Mouse (Mus musculus) heart, embryonic 13.5 days (tissue): ENCODE measurements around the gene Sox5. TPM values are rescaled to one million over a fixed set of nuclear protein-coding genes. Genes with fewer than 3 reads are reported as not detected.

ENCODE experiments used
- ATAC-seq: fragments of 200-750 bp; cut with Nextera tagmentation; 2 replicates; pipeline ENCODE4 v1.8.0; 2017; ENCODE audit warnings: moderate TSS enrichment; ENCODE audit not compliant: insufficient number of reproducible peaks, low FRiP score, low TSS enrichment; ENCODE audit errors: extremely low read depth
- H3K27ac ChIP-seq: fragments of 300-500 bp; sonication (generic); replicated peaks from 2 replicates; pipeline ENCODE4 v1.5.1; 2015; ENCODE audit warnings: moderate library complexity, mild to moderate bottlenecking, inconsistent platforms
- H3K27me3 ChIP-seq: fragments of 300-500 bp; sonication (generic); replicated peaks from 2 replicates; pipeline ENCODE4 v1.6.1; 2015; ENCODE audit warnings: mild to moderate bottlenecking, inconsistent platforms
- H3K36me3 ChIP-seq: fragments of 300-500 bp; sonication (generic); 2 replicates; pipeline ENCODE4 v1.6.1; 2015; ENCODE audit warnings: mild to moderate bottlenecking, inconsistent platforms
- H3K4me1 ChIP-seq: fragments of 300-500 bp; sonication (generic); 2 replicates; pipeline ENCODE4 v1.6.1; 2015; ENCODE audit warnings: inconsistent platforms
- H3K4me2 ChIP-seq: fragments of 300-500 bp; sonication (generic); 2 replicates; pipeline ENCODE4 v1.6.1; 2015; ENCODE audit warnings: inconsistent platforms, mild to moderate bottlenecking, moderate library complexity
- H3K4me3 ChIP-seq: fragments of 300-500 bp; sonication (generic); 2 replicates; pipeline ENCODE4 v1.5.1; 2015; ENCODE audit warnings: moderate library complexity, mild to moderate bottlenecking, inconsistent platforms
- H3K9ac ChIP-seq: fragments of 300-500 bp; sonication (generic); 2 replicates; pipeline ENCODE4 v1.6.1; 2015; ENCODE audit warnings: inconsistent platforms, mild to moderate bottlenecking, moderate library complexity
- H3K9me3 ChIP-seq: fragments of 300-500 bp; sonication (generic); 2 replicates; pipeline ENCODE4 v1.6.1; 2016; ENCODE audit warnings: inconsistent platforms
- WGBS: fragments of 180-500 bp; shearing (Covaris S2); methylation state at CpG from one replicate; pipeline ENCODE4 v1.1.7; 2015; ENCODE audit warnings: mixed read lengths; 5-methylcytosine and 5-hydroxymethylcytosine counted together
- polyA plus RNA-seq: library from polyadenylated mRNA; unstranded; fragments of >200 nt; fragmentation: Nextera tagmentation; extraction: Ambion mirVana; gene quantifications from 2 replicates; pipeline ENCODE4 v1.2.1, GENCODE M21; 2015

Gene Sox5
- polyA plus RNA-seq, 1 experiment from 2014 or later = 12.1 TPM

GRCm38 (mm10) chr6:144320327-144320726 lies 461.4 kb downstream of the Sox5 start:
- H3K27me3 ChIP-seq = no peaks in the 10 kb centered on the region; the same call in 1 of the 2 replicates
- H3K9me3 ChIP-seq = no peaks in the 10 kb centered on the region
- H3K27ac ChIP-seq = no peak overlapping the region
- no peaks in the 10 kb centered on the region for H3K4me1 ChIP-seq
- H3K36me3 ChIP-seq = no peaks in the 10 kb centered on the region
- no peak for ATAC-seq
- H3K4me2 ChIP-seq = no peak overlapping the region
- H3K4me3 ChIP-seq = no peak overlapping the region
- H3K9ac ChIP-seq = no peak overlapping the region

- no peaks in the 10 kb centered on the region; the same call in 1 of the 2 replicates for H3K27me3 ChIP-seq
- no peak overlapping the region for H3K4me3 ChIP-seq
- no peak overlapping the region for H3K9ac ChIP-seq
- no peaks in the 10 kb centered on the region for H3K4me1 ChIP-seq
- H3K27ac ChIP-seq = no peak overlapping the region
- H3K4me2 ChIP-seq = no peak overlapping the region
- no peaks in the 10 kb centered on the region for H3K9me3 ChIP-seq
- no peak for ATAC-seq
- 31% methylated on average over 6 of the region's 6 CpGs for WGBS
- no peaks in the 10 kb centered on the region for H3K36me3 ChIP-seq
Measured at GRCm38 (mm10) chr6:144319717-144320116, 462.1 kb downstream of the Sox5 start.

- Histone ChIP-seq H3K9ac (no peak overlapping the region), H3K9me3 (no peaks in the 10 kb centered on the region), H3K27ac (no peak overlapping the region), H3K4me3 (no peak overlapping the region), H3K4me1 (no peaks in the 10 kb centered on the region), H3K36me3 (no peaks in the 10 kb centered on the region), H3K27me3 (no peaks in the 10 kb centered on the region), H3K4me2 (no peak overlapping the region)
- WGBS = 77% methylated on average over 17 of the region's 17 CpGs
- no peak for ATAC-seq
Measured at GRCm38 (mm10) chr6:144312781-144313754, 468.7 kb downstream of the Sox5 start.

- ATAC-seq = no peak
- no peak overlapping the region for H3K27ac ChIP-seq
- no peaks in the 10 kb centered on the region for H3K9me3 ChIP-seq
- H3K4me2 ChIP-seq = no peak overlapping the region
- no peak overlapping the region for H3K4me3 ChIP-seq
- H3K9ac ChIP-seq = no peak overlapping the region
- WGBS = 70% methylated on average over 7 of the region's 7 CpGs
- no peaks in the 10 kb centered on the region for H3K36me3 ChIP-seq
- no peaks in the 10 kb centered on the region for H3K4me1 ChIP-seq
- H3K27me3 ChIP-seq = no peaks in the 10 kb centered on the region
Measured at GRCm38 (mm10) chr6:144312282-144312780, 469.4 kb downstream of the Sox5 start.

- Histone ChIP-seq H3K9ac (no peak overlapping the region), H3K36me3 (no peaks in the 10 kb centered on the region), H3K4me3 (no peak overlapping the region), H3K4me2 (no peak overlapping the region), H3K9me3 (no peaks in the 10 kb centered on the region), H3K27me3 (no peaks in the 10 kb centered on the region), H3K4me1 (no peaks in the 10 kb centered on the region), H3K27ac (no peak overlapping the region)
- 80% methylated on average over 4 of the region's 4 CpGs for WGBS
- no peak for ATAC-seq
Measured at GRCm38 (mm10) chr6:144311754-144312153, 470.0 kb downstream of the Sox5 start.

- H3K9ac ChIP-seq = no peak overlapping the region
- no peak for ATAC-seq
- H3K27me3 ChIP-seq = no peaks in the 10 kb centered on the region
- no peak overlapping the region for H3K4me3 ChIP-seq
- H3K27ac ChIP-seq = no peak overlapping the region
- H3K36me3 ChIP-seq = no peaks in the 10 kb centered on the region
- no peaks in the 10 kb centered on the region for H3K9me3 ChIP-seq
- H3K4me2 ChIP-seq = no peak overlapping the region
- no peaks in the 10 kb centered on the region for H3K4me1 ChIP-seq
Measured at GRCm38 (mm10) chr6:144309171-144309570, 472.6 kb downstream of the Sox5 start.

- Histone ChIP-seq H3K27ac (no peak overlapping the region), H3K4me3 (no peak overlapping the region), H3K36me3 (no peaks in the 10 kb centered on the region), H3K27me3 (no peaks in the 10 kb centered on the region), H3K4me1 (no peaks in the 10 kb centered on the region), H3K4me2 (no peak overlapping the region), H3K9ac (no peak overlapping the region), H3K9me3 (no peaks in the 10 kb centered on the region; the same call in 1 of the 2 replicates)
- no peak for ATAC-seq
- WGBS = 83% methylated on average over 12 of the region's 12 CpGs
Measured at GRCm38 (mm10) chr6:144307551-144308149, 474.1 kb downstream of the Sox5 start.

- Histone ChIP-seq H3K9ac (no peak overlapping the region), H3K4me1 (peaks cover 16% of the 10 kb centered on the region; the same call in 1 of the 2 replicates), H3K4me3 (no peak overlapping the region), H3K9me3 (no peaks in the 10 kb centered on the region; the same call in 1 of the 2 replicates), H3K36me3 (no peaks in the 10 kb centered on the region), H3K27me3 (no peaks in the 10 kb centered on the region), H3K4me2 (no peak overlapping the region), H3K27ac (no peak overlapping the region)
- WGBS = 79% methylated on average over 6 of the region's 6 CpGs
- ATAC-seq = no peak
Measured at GRCm38 (mm10) chr6:144302823-144303222, 479.0 kb downstream of the Sox5 start.

- Histone ChIP-seq H3K9ac (no peak overlapping the region), H3K4me2 (no peak overlapping the region), H3K4me1 (peaks cover 16% of the 10 kb centered on the region; the same call in 1 of the 2 replicates), H3K36me3 (peaks cover under 1% of the 10 kb centered on the region; the same call in 1 of the 2 replicates), H3K27ac (no peak overlapping the region), H3K4me3 (no peak overlapping the region), H3K27me3 (no peaks in the 10 kb centered on the region), H3K9me3 (peaks cover 2% of the 10 kb centered on the region; the same call in 1 of the 2 replicates)
- 62% methylated on average over 4 of the region's 4 CpGs for WGBS
- ATAC-seq = no peak
Measured at GRCm38 (mm10) chr6:144301082-144301481, 480.7 kb downstream of the Sox5 start.

- Histone ChIP-seq H3K4me2 (no peak overlapping the region), H3K4me1 (peaks cover 16% of the 10 kb centered on the region; the same call in 1 of the 2 replicates), H3K9me3 (peaks cover 15% of the 10 kb centered on the region), H3K36me3 (peaks cover 4% of the 10 kb centered on the region; the same call in 1 of the 2 replicates), H3K27ac (no peak overlapping the region), H3K9ac (no peak overlapping the region), H3K27me3 (no peaks in the 10 kb centered on the region), H3K4me3 (no peak overlapping the region)
- ATAC-seq = no peak
- 38% methylated on average over 7 of the region's 7 CpGs for WGBS
Measured at GRCm38 (mm10) chr6:144299503-144299858, 482.3 kb downstream of the Sox5 start.

GRCm38 (mm10) chr6:144298641-144299502 lies 482.9 kb downstream of the Sox5 start:
- no peak overlapping the region for H3K9ac ChIP-seq
- peaks cover 15% of the 10 kb centered on the region for H3K9me3 ChIP-seq
- H3K36me3 ChIP-seq = peaks cover 4% of the 10 kb centered on the region; the same call in 1 of the 2 replicates
- H3K4me3 ChIP-seq = no peak overlapping the region
- 69% methylated on average over 23 of the region's 23 CpGs for WGBS
- peaks cover 16% of the 10 kb centered on the region; the same call in 1 of the 2 replicates for H3K4me1 ChIP-seq
- H3K27ac ChIP-seq = no peak overlapping the region
- no peak overlapping the region for H3K4me2 ChIP-seq
- no peak for ATAC-seq
- H3K27me3 ChIP-seq = no peaks in the 10 kb centered on the region
